Mouse (Mus musculus) ES-E14 (cell line): ENCODE results near the gene Slc25a26.

ENCODE experiments used
- CHD2 ChIP-seq: IDR thresholded peaks from 2 replicates; pipeline ENCODE4 v1.6.1; 2014; ENCODE audit warnings: mild to moderate bottlenecking, low read depth, low read length, inconsistent platforms
- HCFC1 ChIP-seq: IDR thresholded peaks from 2 replicates; pipeline ENCODE4 v1.6.1; 2012; ENCODE audit warnings: low read length, inconsistent platforms, borderline replicate concordance; ENCODE audit not compliant: insufficient read depth
- MAFK ChIP-seq: IDR thresholded peaks from 2 replicates; pipeline ENCODE4 v1.6.1; 2014; ENCODE audit warnings: mild to moderate bottlenecking, low read depth, low read length, inconsistent platforms; ENCODE audit not compliant: insufficient read depth
- ZNF384 ChIP-seq: IDR thresholded peaks from 2 replicates; pipeline ENCODE4 v1.6.1; 2012; ENCODE audit warnings: low read depth, low read length, inconsistent platforms

DNA sequence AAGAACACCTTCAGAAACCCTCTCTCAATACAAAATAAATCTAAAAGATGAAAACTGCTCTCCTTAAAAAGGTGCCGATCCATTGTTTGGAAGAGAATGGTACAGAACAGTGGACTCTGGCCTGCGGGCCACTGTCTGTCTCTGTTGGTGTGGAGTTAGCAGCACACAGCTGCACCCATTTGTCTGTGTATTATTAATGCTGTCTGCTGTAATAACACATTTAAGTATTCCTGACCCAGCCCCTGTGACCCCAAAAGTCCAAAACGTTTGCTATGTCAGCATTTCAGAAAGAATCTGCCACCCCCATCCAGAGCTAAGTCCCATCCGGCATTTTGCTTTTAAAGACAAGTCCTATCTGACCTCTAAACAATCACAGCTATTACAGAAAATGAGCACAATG is 115.8 kb downstream of the Slc25a26 start:
- TF ChIP-seq ZNF384: no peak
- no peak for TF ChIP-seq CHD2
- TF ChIP-seq HCFC1: no peak
- no peak for TF ChIP-seq MAFK
